Mouse (Mus musculus): ENCODE measurements around the gene Bex6. TPM values are rescaled to one million over a fixed set of nuclear protein-coding genes. Genes with fewer than 3 reads are reported as not detected.
"Not testable (repeated sequence)": the region's sequence is repeated elsewhere in the genome, so short reads cannot be mapped to it uniquely, and the experiment has no call there.

Bex6 gene
- polyA plus RNA-seq, 1 experiment from 2014 or later = 1.5 TPM

- Histone ChIP-seq H3K9me3 (replicated peaks) (no peaks in the 10 kb centered on the region), H3K36me3 (replicated peaks) (no peaks in the 10 kb centered on the region), H3K4me3 (replicated peaks) (no peak overlapping the region), H3K9ac (no peak overlapping the region), H3K4me2 (no peak overlapping the region), H3K4me1 (replicated peaks) (no peaks in the 10 kb centered on the region), H3K27me3 (no peaks in the 10 kb centered on the region), H3K27ac (replicated peaks) (no peak overlapping the region)
- no peak for ATAC-seq (ENCODE audit: insufficient read depth)
- WGBS (ENCODE audit: insufficient replicate concordance) = 57% methylated on average over 17 of the region's 17 CpGs
Measured at GRCm38 (mm10) chr16:32214804-32215576, 35.4 kb downstream of the Bex6 start.

- 54% methylated on average over 4 of the region's 4 CpGs for WGBS (ENCODE audit: insufficient replicate concordance)
- Histone ChIP-seq H3K4me3 (replicated peaks) (no peak overlapping the region), H3K9ac (no peak overlapping the region), H3K27ac (replicated peaks) (no peak overlapping the region), H3K4me1 (replicated peaks) (no peaks in the 10 kb centered on the region), H3K9me3 (replicated peaks) (no peaks in the 10 kb centered on the region), H3K4me2 (no peak overlapping the region), H3K36me3 (replicated peaks) (no peaks in the 10 kb centered on the region), H3K27me3 (no peaks in the 10 kb centered on the region)
- no peak for ATAC-seq (ENCODE audit: insufficient read depth)
Measured at GRCm38 (mm10) chr16:32221803-32222202, 42.2 kb downstream of the Bex6 start.

- no peak for ATAC-seq (ENCODE audit: insufficient read depth)
- H3K27ac ChIP-seq (replicated peaks) = no peak overlapping the region
- no peaks in the 10 kb centered on the region for H3K36me3 ChIP-seq (replicated peaks)
- no peaks in the 10 kb centered on the region for H3K27me3 ChIP-seq
- no peaks in the 10 kb centered on the region for H3K9me3 ChIP-seq (replicated peaks)
- no peak overlapping the region for H3K9ac ChIP-seq
- H3K4me3 ChIP-seq (replicated peaks) = no peak overlapping the region
- no peak overlapping the region for H3K4me2 ChIP-seq
- no peaks in the 10 kb centered on the region for H3K4me1 ChIP-seq (replicated peaks)
Measured at GRCm38 (mm10) chr16:32222399-32222798, 42.8 kb downstream of the Bex6 start.

- 72% methylated on average over 3 of the region's 3 CpGs for WGBS (ENCODE audit: insufficient replicate concordance)
- H3K4me3 ChIP-seq (replicated peaks) = not testable (repeated sequence)
Measured at GRCm38 (mm10) chr16:32232050-32232449, 52.4 kb downstream of the Bex6 start.

More at GRCm38 (mm10) chr16:32232050-32232449, 52.4 kb downstream of the Bex6 start:
- not testable (repeated sequence) for ATAC-seq (ENCODE audit: insufficient read depth); H3K4me2 ChIP-seq; H3K9ac ChIP-seq; H3K9me3 ChIP-seq (replicated peaks); H3K27me3 ChIP-seq; H3K27ac ChIP-seq (replicated peaks); H3K4me1 ChIP-seq (replicated peaks)
- H3K36me3 ChIP-seq (replicated peaks) = peaks cover 43% of the 10 kb centered on the region

Other genes with a start within 250 kb of the Bex6 start
- 0.23 and 0.48 TPM in 2 replicates for gene Pigz, start 246.0 kb upstream of the Bex6 start, polyA plus RNA-seq (2015; fragmentation: Nextera tagmentation; extraction: Ambion mirVana)
- 38.1 and 39.4 TPM in 2 replicates for gene 0610012G03Rik, start 231.3 kb upstream of the Bex6 start, polyA plus RNA-seq (2015; fragmentation: Nextera tagmentation; extraction: Ambion mirVana)
- 27.5 and 28.3 TPM in 2 replicates for gene Ncbp2, start 231.3 kb upstream of the Bex6 start, polyA plus RNA-seq (2015; fragmentation: Nextera tagmentation; extraction: Ambion mirVana)
- gene Senp5, start 176.5 kb upstream of the Bex6 start, polyA plus RNA-seq (2015; fragmentation: Nextera tagmentation; extraction: Ambion mirVana) = 4.7 and 5.1 TPM in 2 replicates
- 9.5 and 9.7 TPM in 2 replicates for gene Pak2, start 100.5 kb upstream of the Bex6 start, polyA plus RNA-seq (2015; fragmentation: Nextera tagmentation; extraction: Ambion mirVana)
- 27.8 and 31.5 TPM in 2 replicates for gene Pigx, start 80.1 kb upstream of the Bex6 start, polyA plus RNA-seq (2015; fragmentation: Nextera tagmentation; extraction: Ambion mirVana)
- 4.7 and 5.5 TPM in 2 replicates for gene Cep19, start 80.0 kb upstream of the Bex6 start, polyA plus RNA-seq (2015; fragmentation: Nextera tagmentation; extraction: Ambion mirVana)
- 24.1 and 24.5 TPM in 2 replicates for gene Nrros, start 14.2 kb upstream of the Bex6 start, polyA plus RNA-seq (2015; fragmentation: Nextera tagmentation; extraction: Ambion mirVana)
- 4.9 and 6.3 TPM in 2 replicates for gene Fbxo45, start 67.3 kb downstream of the Bex6 start, polyA plus RNA-seq (2015; fragmentation: Nextera tagmentation; extraction: Ambion mirVana)
- 10.3 and 11.1 TPM in 2 replicates for gene Wdr53, start 67.4 kb downstream of the Bex6 start, polyA plus RNA-seq (2015; fragmentation: Nextera tagmentation; extraction: Ambion mirVana)
- gene Smco1, start 91.6 kb downstream of the Bex6 start, polyA plus RNA-seq (2015; fragmentation: Nextera tagmentation; extraction: Ambion mirVana) = not detected in 2 replicates
- gene Rnf168, start 97.6 kb downstream of the Bex6 start, polyA plus RNA-seq (2015; fragmentation: Nextera tagmentation; extraction: Ambion mirVana) = 14.5 and 15.6 TPM in 2 replicates
- 7.3 and 9.3 TPM in 2 replicates for gene Ubxn7, start 152.4 kb downstream of the Bex6 start, polyA plus RNA-seq (2015; fragmentation: Nextera tagmentation; extraction: Ambion mirVana)
- gene Tm4sf19, start 220.7 kb downstream of the Bex6 start, polyA plus RNA-seq (2015; fragmentation: Nextera tagmentation; extraction: Ambion mirVana) = not detected in 2 replicates
- 4.6 and 5.0 TPM in 2 replicates for gene Tctex1d2, start 239.9 kb downstream of the Bex6 start, polyA plus RNA-seq (2015; fragmentation: Nextera tagmentation; extraction: Ambion mirVana)